Mouse (Mus musculus): ENCODE results near the gene Rpe. TPM values are rescaled to one million over a fixed set of nuclear protein-coding genes. Genes with fewer than 3 reads are reported as not detected.

Gene Rpe
- 18.1 and 19.2 TPM in 2 replicates for polyA plus RNA-seq (2015; fragmentation: Nextera tagmentation; extraction: Ambion mirVana)

GRCm38 (mm10) chr1:66700693-66701575, at the start of gene Rpe:
Rpe (plus strand) TSS chr1:66700831.
- ATAC-seq (peak; percentile 100), DNase-seq (peak; percentile 96)
- Histone ChIP-seq H3K4me2 (ENCODE audit: low read depth, low read length) (peak within 1 kb of the TSS; percentile 84), H3K9ac (replicated peaks) (peak within 1 kb of the TSS; percentile 90), H3K27ac (ENCODE audit: low read depth) (peak within 1 kb of the TSS; percentile 86), H3K4me1 (ENCODE audit: insufficient read depth) (peaks cover 15% of the 10 kb centered on the region), H3K4me3 (ENCODE audit: low read depth, low read length) (peak within 1 kb of the TSS; percentile 88), H3K9me3 (ENCODE audit: low read length) (no peaks in the 10 kb centered on the region), H3K27me3 (ENCODE audit: insufficient read depth, low read length) (no peaks in the 10 kb centered on the region), H3K36me3 (replicated peaks; ENCODE audit: insufficient read depth, low read length) (peaks cover under 1% of the 10 kb centered on the region; the same call in 1 of the 2 replicates)
- peak; percentile 16; the same call in 1 of the 2 replicates for TF ChIP-seq EP300 (IDR thresholded peaks at IDR 0.05; ENCODE audit: low read depth)
- peak; percentile 14; the same call in 1 of the 2 replicates for TF ChIP-seq CTCF (IDR thresholded peaks at IDR 0.05; ENCODE audit: low read depth)
- WGBS (ENCODE audit: insufficient replicate concordance), result under 1% methylated on average over 57 of the region's 73 CpGs

DNA sequence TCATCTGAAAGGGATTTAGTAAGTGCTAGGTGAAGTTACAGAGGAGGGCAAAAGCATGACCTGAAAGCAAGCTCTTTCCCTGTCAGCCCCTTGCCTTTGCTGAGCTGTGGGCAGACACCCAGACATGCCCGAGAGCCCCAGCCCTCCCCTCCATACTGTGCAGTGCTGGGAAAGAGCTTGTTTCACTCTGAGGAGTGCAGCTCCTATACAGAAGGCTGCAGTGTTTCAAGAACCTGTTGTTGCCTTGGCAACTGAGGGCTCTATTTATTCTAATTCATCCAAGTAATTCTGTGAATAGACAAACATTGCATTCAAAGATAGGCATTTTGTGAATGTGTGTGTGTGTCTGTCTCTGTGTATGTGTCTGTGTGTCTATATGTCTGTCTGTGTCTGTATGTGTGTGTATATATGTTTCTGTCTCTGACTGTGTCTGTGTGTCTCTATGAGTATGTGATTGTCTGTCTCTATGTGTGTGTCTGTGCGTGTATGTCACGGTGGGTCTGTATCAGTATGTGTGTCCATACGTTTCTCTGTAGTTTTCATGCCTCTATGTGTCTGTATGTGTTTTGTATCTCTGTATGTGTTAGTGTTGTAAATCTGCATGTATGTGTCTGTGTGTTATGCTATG, 45.4 kb upstream of the Rpe start:
- Histone ChIP-seq H3K4me3 (ENCODE audit: low read depth, low read length) (no peak overlapping the region), H3K27ac (ENCODE audit: low read depth) (no peak overlapping the region), H3K4me2 (ENCODE audit: low read depth, low read length) (no peak overlapping the region), H3K9me3 (ENCODE audit: low read length) (no peaks in the 10 kb centered on the region), H3K4me1 (ENCODE audit: insufficient read depth) (no peaks in the 10 kb centered on the region), H3K27me3 (ENCODE audit: insufficient read depth, low read length) (no peaks in the 10 kb centered on the region), H3K9ac (replicated peaks) (no peak overlapping the region), H3K36me3 (replicated peaks; ENCODE audit: insufficient read depth, low read length) (no peaks in the 10 kb centered on the region)
- TF ChIP-seq CTCF (IDR thresholded peaks at IDR 0.05; ENCODE audit: low read depth), result no peak
- no peak for TF ChIP-seq EP300 (IDR thresholded peaks at IDR 0.05; ENCODE audit: low read depth)
- ATAC-seq, result no peak
- WGBS (ENCODE audit: insufficient replicate concordance), result 64% methylated on average over 4 of the region's 4 CpGs
- no peak for DNase-seq

DNA sequence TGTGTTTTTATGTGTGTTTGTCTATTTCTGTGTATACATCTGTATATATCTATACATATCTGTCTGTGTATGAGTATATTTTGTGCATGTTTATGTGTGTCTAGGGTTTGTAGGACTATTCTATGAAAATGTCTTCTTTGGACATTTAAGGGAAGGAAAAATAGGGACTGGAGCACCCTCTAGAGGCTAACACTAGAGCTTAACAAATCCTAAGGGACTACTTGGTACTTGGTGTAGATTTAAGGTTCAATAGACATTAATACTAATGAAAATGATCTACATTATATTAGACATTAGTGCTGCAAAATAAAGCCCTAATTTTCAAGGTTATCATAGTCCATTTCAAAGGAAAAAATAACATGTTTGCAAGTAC, 44.9 kb upstream of the Rpe start:
- Histone ChIP-seq H3K9me3 (ENCODE audit: low read length) (no peaks in the 10 kb centered on the region), H3K27me3 (ENCODE audit: insufficient read depth, low read length) (no peaks in the 10 kb centered on the region), H3K9ac (replicated peaks) (no peak overlapping the region), H3K4me3 (ENCODE audit: low read depth, low read length) (no peak overlapping the region), H3K4me2 (ENCODE audit: low read depth, low read length) (no peak overlapping the region), H3K36me3 (replicated peaks; ENCODE audit: insufficient read depth, low read length) (no peaks in the 10 kb centered on the region), H3K27ac (ENCODE audit: low read depth) (no peak overlapping the region), H3K4me1 (ENCODE audit: insufficient read depth) (no peaks in the 10 kb centered on the region)
- TF ChIP-seq EP300 (IDR thresholded peaks at IDR 0.05; ENCODE audit: low read depth) (no peak), CTCF (IDR thresholded peaks at IDR 0.05; ENCODE audit: low read depth) (peak; percentile 53)
- ATAC-seq (no peak), DNase-seq (no peak)

- Histone ChIP-seq H3K36me3 (replicated peaks; ENCODE audit: insufficient read depth, low read length) (no peaks in the 10 kb centered on the region), H3K9ac (replicated peaks) (no peak overlapping the region), H3K27ac (ENCODE audit: low read depth) (no peak overlapping the region), H3K9me3 (ENCODE audit: low read length) (no peaks in the 10 kb centered on the region), H3K4me3 (ENCODE audit: low read depth, low read length) (no peak overlapping the region), H3K4me1 (ENCODE audit: insufficient read depth) (no peaks in the 10 kb centered on the region), H3K4me2 (ENCODE audit: low read depth, low read length) (no peak overlapping the region), H3K27me3 (ENCODE audit: insufficient read depth, low read length) (no peaks in the 10 kb centered on the region)
- peak; percentile 36; the same call in 1 of the 2 replicates for TF ChIP-seq EP300 (IDR thresholded peaks at IDR 0.05; ENCODE audit: low read depth)
- TF ChIP-seq CTCF (IDR thresholded peaks at IDR 0.05; ENCODE audit: low read depth), result no peak
- WGBS (ENCODE audit: insufficient replicate concordance), result 63% methylated on average over 7 of the region's 7 CpGs
- ATAC-seq (peak; percentile 95), DNase-seq (peak; percentile 34)
These were observed 29.2 kb upstream of the Rpe start for GRCm38 (mm10) chr1:66671475-66671874.

DNA sequence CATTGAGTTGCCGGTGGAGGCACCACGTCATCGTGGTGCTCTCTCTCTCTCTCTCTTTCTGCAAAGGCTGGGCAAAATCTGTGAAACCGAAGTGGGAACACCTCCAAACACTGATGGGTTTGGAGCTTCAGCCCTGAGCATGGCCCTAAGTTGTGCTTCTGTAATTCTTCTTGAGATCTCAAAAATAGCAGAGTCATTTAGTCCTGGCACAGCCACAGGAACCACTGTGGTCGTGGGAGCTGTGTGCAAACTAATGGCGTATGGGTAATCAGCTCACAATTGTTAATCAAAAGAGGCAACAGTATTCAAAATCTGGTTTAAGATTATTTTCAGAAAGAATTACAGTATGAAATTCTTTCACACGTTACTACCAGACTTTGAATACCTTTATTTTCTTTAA, 27.8 kb upstream of the Rpe start:
- no peak overlapping the region for H3K4me3 ChIP-seq (ENCODE audit: low read depth, low read length)
- H3K27ac ChIP-seq (ENCODE audit: low read depth), result no peak overlapping the region
- no peak overlapping the region for H3K4me2 ChIP-seq (ENCODE audit: low read depth, low read length)
- WGBS (ENCODE audit: insufficient replicate concordance), result 71% methylated on average over 7 of the region's 7 CpGs
- H3K9ac ChIP-seq (replicated peaks), result no peak overlapping the region
- no peaks in the 10 kb centered on the region for H3K27me3 ChIP-seq (ENCODE audit: insufficient read depth, low read length)
- H3K9me3 ChIP-seq (ENCODE audit: low read length), result no peaks in the 10 kb centered on the region
- H3K4me1 ChIP-seq (ENCODE audit: insufficient read depth), result no peaks in the 10 kb centered on the region
- TF ChIP-seq EP300 (IDR thresholded peaks at IDR 0.05; ENCODE audit: low read depth), result no peak
- no peak for TF ChIP-seq CTCF (IDR thresholded peaks at IDR 0.05; ENCODE audit: low read depth)
- no peaks in the 10 kb centered on the region for H3K36me3 ChIP-seq (replicated peaks; ENCODE audit: insufficient read depth, low read length)
- ATAC-seq (no peak), DNase-seq (no peak)

DNA sequence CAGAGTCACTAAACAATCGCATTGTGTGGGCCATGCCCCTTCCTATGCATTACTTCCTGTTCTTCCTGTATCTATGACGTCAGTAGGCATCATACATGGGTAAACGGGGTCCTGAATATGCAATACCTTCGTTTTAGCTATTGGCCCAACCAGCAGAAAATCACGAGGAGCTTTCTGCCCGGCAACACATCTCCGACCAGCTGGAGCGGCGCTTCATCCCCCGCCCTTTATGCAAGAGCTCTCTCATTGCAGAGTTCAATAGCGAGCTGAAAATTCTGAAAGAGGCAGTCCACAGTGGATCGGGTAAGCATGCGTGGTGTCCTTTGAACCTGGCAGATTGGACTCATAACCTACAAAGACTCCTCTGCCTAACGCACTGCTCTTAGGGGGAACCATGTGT, 22.7 kb upstream of the Rpe start:
- Histone ChIP-seq H3K36me3 (replicated peaks; ENCODE audit: insufficient read depth, low read length) (no peaks in the 10 kb centered on the region), H3K4me1 (ENCODE audit: insufficient read depth) (no peaks in the 10 kb centered on the region), H3K27me3 (ENCODE audit: insufficient read depth, low read length) (no peaks in the 10 kb centered on the region), H3K9me3 (ENCODE audit: low read length) (no peaks in the 10 kb centered on the region), H3K4me2 (ENCODE audit: low read depth, low read length) (no peak overlapping the region), H3K9ac (replicated peaks) (no peak overlapping the region), H3K27ac (ENCODE audit: low read depth) (no peak overlapping the region), H3K4me3 (ENCODE audit: low read depth, low read length) (no peak overlapping the region)
- TF ChIP-seq EP300 (IDR thresholded peaks at IDR 0.05; ENCODE audit: low read depth) (no peak), CTCF (IDR thresholded peaks at IDR 0.05; ENCODE audit: low read depth) (no peak)
- ATAC-seq (no peak), DNase-seq (no peak)
- 68% methylated on average over 14 of the region's 14 CpGs for WGBS (ENCODE audit: insufficient replicate concordance)

All from liver, postnatal 0 days (tissue).